Mouse (Mus musculus): ENCODE results near the gene Krt81.

GRCm38 (mm10) chr15:101454774-101455173 lies 8.8 kb downstream of the Krt81 start:
- TF ChIP-seq CTCF (IDR thresholded peaks at IDR 0.05) (no peak), EP300 (IDR thresholded peaks at IDR 0.05) (peak; percentile 83)

All from lung, postnatal 0 days (tissue).